Mouse (Mus musculus) embryonic facial prominence, embryonic 14.5 days (tissue): ENCODE measurements around the gene Ttc17. TPM values are rescaled to one million over a fixed set of nuclear protein-coding genes. Genes with fewer than 3 reads are reported as not detected.
A peak's percentile ranks its signal among the peaks of the same experiment; 100 is the strongest.

Source experiments
- ATAC-seq: fragments of 200-750 bp; cut with Nextera tagmentation; 2 replicates; pipeline ENCODE4 v1.8.0; 2017; ENCODE audit warnings: low read depth, moderate number of reproducible peaks, moderate TSS enrichment
- DNase-seq: peaks from one replicate; pipeline ENCODE4 v3.0.0-alpha.2; 2015; ENCODE audit warnings: low spot score
- H3K27ac ChIP-seq: fragments of 300-500 bp; sonication (generic); replicated peaks from 2 replicates; pipeline ENCODE4 v1.5.1; 2014; ENCODE audit warnings: low read depth, mild to moderate bottlenecking, low read length, moderate library complexity
- H3K27me3 ChIP-seq: fragments of 300-500 bp; sonication (generic); replicated peaks from 2 replicates; pipeline ENCODE4 v1.6.1; 2014; ENCODE audit warnings: low read length; ENCODE audit not compliant: control insufficient read depth, insufficient read depth
- H3K36me3 ChIP-seq: fragments of 300-500 bp; sonication (generic); 2 replicates; pipeline ENCODE4 v1.6.1; 2014; ENCODE audit warnings: low read length, mixed read lengths; ENCODE audit not compliant: control insufficient read depth, insufficient read depth
- H3K4me1 ChIP-seq: fragments of 300-500 bp; sonication (generic); 2 replicates; pipeline ENCODE4 v1.6.1; 2014; ENCODE audit warnings: antibody characterized with exemption, low read length; ENCODE audit not compliant: control insufficient read depth, insufficient read depth
- H3K4me2 ChIP-seq: fragments of 300-500 bp; sonication (generic); 2 replicates; pipeline ENCODE4 v1.6.1; 2014; ENCODE audit warnings: low read depth, mild to moderate bottlenecking, low read length, moderate library complexity, mixed read lengths
- H3K4me3 ChIP-seq: fragments of 300-500 bp; sonication (generic); 2 replicates; pipeline ENCODE4 v1.5.1; 2014; ENCODE audit warnings: low read depth, mild to moderate bottlenecking, low read length
- H3K9ac ChIP-seq: fragments of 300-500 bp; sonication (generic); 2 replicates; pipeline ENCODE4 v1.6.1; 2014; ENCODE audit warnings: low read depth, mild to moderate bottlenecking, low read length, moderate library complexity, mixed read lengths
- H3K9me3 ChIP-seq: fragments of 300-500 bp; sonication (generic); 2 replicates; pipeline ENCODE4 v1.6.1; 2016; ENCODE audit warnings: low read length; ENCODE audit not compliant: control insufficient read depth
- WGBS: fragments of 180-500 bp; shearing (Covaris S2); extraction: QIAGEN DNeasy Blood & Tissue Kit; methylation state at CpG from one replicate; pipeline ENCODE4 v1.1.7; 2014; 5-methylcytosine and 5-hydroxymethylcytosine counted together
- polyA plus RNA-seq: library from polyadenylated mRNA; unstranded; fragments of >200 nt; fragmentation: Nextera tagmentation; extraction: Ambion mirVana; gene quantifications from 2 replicates; pipeline ENCODE4 v1.2.1, GENCODE M21; 2014

Gene Ttc17
- polyA plus RNA-seq, 1 experiment from 2014 or later = 17.8 TPM

- Histone ChIP-seq H3K27ac (no peak overlapping the region), H3K4me1 (no peaks in the 10 kb centered on the region), H3K36me3 (peaks cover 63% of the 10 kb centered on the region), H3K4me2 (no peak overlapping the region), H3K4me3 (no peak overlapping the region), H3K27me3 (no peaks in the 10 kb centered on the region), H3K9ac (no peak overlapping the region), H3K9me3 (no peaks in the 10 kb centered on the region)
- ATAC-seq (no peak), DNase-seq (no peak)
- 65% methylated on average over 2 of the region's 2 CpGs for WGBS
Observed at GRCm38 (mm10) chr2:94334742-94335046, 71.8 kb downstream of the Ttc17 start.

GRCm38 (mm10) chr2:94333841-94334741, 72.4 kb downstream of the Ttc17 start:
- Histone ChIP-seq H3K4me1 (no peaks in the 10 kb centered on the region), H3K4me2 (no peak overlapping the region), H3K4me3 (no peak overlapping the region), H3K9me3 (no peaks in the 10 kb centered on the region), H3K36me3 (peaks cover 67% of the 10 kb centered on the region), H3K27ac (no peak overlapping the region), H3K27me3 (no peaks in the 10 kb centered on the region), H3K9ac (no peak overlapping the region)
- ATAC-seq = no peak
- DNase-seq = peak; percentile 44
- 85% methylated on average over 14 of the region's 14 CpGs for WGBS

GRCm38 (mm10) chr2:94333086-94333485, 73.4 kb downstream of the Ttc17 start:
- ATAC-seq (no peak), DNase-seq (no peak)
- Histone ChIP-seq H3K36me3 (peaks cover 74% of the 10 kb centered on the region), H3K27me3 (no peaks in the 10 kb centered on the region), H3K4me1 (no peaks in the 10 kb centered on the region), H3K9me3 (no peaks in the 10 kb centered on the region), H3K4me2 (no peak overlapping the region), H3K9ac (no peak overlapping the region), H3K27ac (no peak overlapping the region), H3K4me3 (no peak overlapping the region)
- 99% methylated on average over 2 of the region's 2 CpGs for WGBS

- Histone ChIP-seq H3K36me3 (peaks cover 85% of the 10 kb centered on the region), H3K4me3 (no peak overlapping the region), H3K9me3 (no peaks in the 10 kb centered on the region), H3K9ac (no peak overlapping the region), H3K4me2 (no peak overlapping the region), H3K27ac (no peak overlapping the region), H3K4me1 (no peaks in the 10 kb centered on the region), H3K27me3 (no peaks in the 10 kb centered on the region)
- ATAC-seq (no peak), DNase-seq (no peak)
- 93% methylated on average over 13 of the region's 13 CpGs for WGBS
Observed at GRCm38 (mm10) chr2:94329336-94329735, 77.2 kb downstream of the Ttc17 start.

GRCm38 (mm10) chr2:94327836-94328235, 78.7 kb downstream of the Ttc17 start:
- Histone ChIP-seq H3K9ac (no peak overlapping the region), H3K4me1 (no peaks in the 10 kb centered on the region), H3K4me2 (no peak overlapping the region), H3K36me3 (peaks cover 91% of the 10 kb centered on the region), H3K9me3 (no peaks in the 10 kb centered on the region), H3K27me3 (no peaks in the 10 kb centered on the region), H3K4me3 (no peak overlapping the region), H3K27ac (no peak overlapping the region)
- no peak for ATAC-seq
- 94% methylated on average over 3 of the region's 3 CpGs for WGBS
- DNase-seq = no peak

GRCm38 (mm10) chr2:94319780-94320179, 86.7 kb downstream of the Ttc17 start:
- WGBS = 76% methylated on average over 2 of the region's 2 CpGs
- ATAC-seq = no peak
- DNase-seq = no peak

GRCm38 (mm10) chr2:94316526-94316925, 90.0 kb downstream of the Ttc17 start:
- no peaks in the 10 kb centered on the region for H3K4me1 ChIP-seq
- H3K4me2 ChIP-seq = no peak overlapping the region
- DNase-seq (no peak), ATAC-seq (no peak)
- peaks cover 72% of the 10 kb centered on the region for H3K36me3 ChIP-seq
- no peaks in the 10 kb centered on the region for H3K27me3 ChIP-seq
- no peaks in the 10 kb centered on the region for H3K9me3 ChIP-seq
- WGBS = 75% methylated on average over 5 of the region's 5 CpGs
- H3K4me3 ChIP-seq = no peak overlapping the region
- no peak overlapping the region for H3K27ac ChIP-seq
- no peak overlapping the region for H3K9ac ChIP-seq

More at GRCm38 (mm10) chr2:94319780-94320179, 86.7 kb downstream of the Ttc17 start:
- Histone ChIP-seq H3K27me3 (no peaks in the 10 kb centered on the region), H3K4me3 (no peak overlapping the region), H3K9ac (no peak overlapping the region), H3K4me2 (no peak overlapping the region), H3K4me1 (no peaks in the 10 kb centered on the region), H3K27ac (no peak overlapping the region), H3K9me3 (no peaks in the 10 kb centered on the region), H3K36me3 (peaks cover 80% of the 10 kb centered on the region)

GRCm38 (mm10) chr2:94303984-94304383, 102.5 kb downstream of the Ttc17 start:
- DNase-seq (no peak), ATAC-seq (no peak)
- Histone ChIP-seq H3K9me3 (peaks cover 8% of the 10 kb centered on the region), H3K4me3 (no peak overlapping the region), H3K27me3 (no peaks in the 10 kb centered on the region), H3K36me3 (peaks cover 50% of the 10 kb centered on the region), H3K27ac (no peak overlapping the region), H3K4me1 (no peaks in the 10 kb centered on the region), H3K4me2 (no peak overlapping the region), H3K9ac (no peak overlapping the region)
- WGBS = 96% methylated on average over 9 of the region's 10 CpGs

- Histone ChIP-seq H3K36me3 (peaks cover 51% of the 10 kb centered on the region), H3K4me1 (no peaks in the 10 kb centered on the region), H3K27me3 (no peaks in the 10 kb centered on the region), H3K9me3 (peaks cover 9% of the 10 kb centered on the region), H3K9ac (no peak overlapping the region), H3K4me2 (no peak overlapping the region), H3K4me3 (no peak overlapping the region), H3K27ac (no peak overlapping the region)
- peak; percentile 60; the same call in 1 of the 2 replicates for ATAC-seq
- no peak for DNase-seq
- 65% methylated on average over 5 of the region's 5 CpGs for WGBS
Observed at GRCm38 (mm10) chr2:94302393-94302792, 104.1 kb downstream of the Ttc17 start.
